Mouse (Mus musculus) retina, postnatal 1 day (tissue): ENCODE data around the gene Max.

Source experiments
- DNase-seq: peaks from one replicate; pipeline ENCODE4 v3.0.0-alpha.2; 2012

Max gene

GRCm38 (mm10) chr12:76918855-76919254, 43.1 kb downstream of the Max start:
- no peak for DNase-seq

GRCm38 (mm10) chr12:76918113-76918512, 43.9 kb downstream of the Max start:
- no peak for DNase-seq

DNA sequence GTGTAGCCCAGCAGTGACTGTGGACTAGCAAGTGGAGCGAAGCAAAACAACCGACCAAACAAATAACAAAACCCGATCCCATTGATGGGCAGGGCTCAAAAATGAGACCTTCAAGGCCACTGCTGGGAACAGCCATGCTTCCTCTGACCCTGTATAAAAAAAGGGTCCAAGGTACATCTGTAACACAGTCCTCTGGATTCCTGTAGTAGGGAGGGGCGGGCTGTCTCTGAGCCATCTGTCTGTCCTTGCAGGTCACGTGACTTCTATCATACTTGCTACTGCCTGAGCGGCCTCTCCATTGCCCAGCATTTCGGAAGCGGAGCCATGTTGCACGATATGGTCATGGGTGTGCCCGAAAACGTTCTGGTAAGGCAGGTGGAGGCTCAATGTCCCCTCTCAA, 45.8 kb downstream of the Max start:
- no peak for DNase-seq

DNA sequence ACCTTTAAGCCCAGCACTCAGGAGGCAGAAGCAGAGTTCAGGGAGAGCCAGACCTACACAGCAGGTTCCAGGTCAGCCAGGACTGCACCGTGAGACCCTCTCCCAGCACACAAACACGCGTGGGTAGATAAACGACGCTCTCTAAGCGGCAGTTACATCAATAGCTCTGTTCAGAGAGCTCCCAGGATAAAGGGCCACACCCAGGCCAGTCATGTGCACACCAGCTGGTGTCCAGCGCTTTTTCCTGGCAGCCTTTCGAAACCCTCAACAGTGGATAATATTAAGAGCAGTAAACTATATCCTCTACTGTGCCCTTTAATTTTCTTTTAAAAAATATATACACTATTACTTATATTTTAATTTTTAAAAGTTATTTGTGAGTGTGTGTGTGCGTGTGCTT, 49.8 kb downstream of the Max start:
- no peak for DNase-seq

DNA sequence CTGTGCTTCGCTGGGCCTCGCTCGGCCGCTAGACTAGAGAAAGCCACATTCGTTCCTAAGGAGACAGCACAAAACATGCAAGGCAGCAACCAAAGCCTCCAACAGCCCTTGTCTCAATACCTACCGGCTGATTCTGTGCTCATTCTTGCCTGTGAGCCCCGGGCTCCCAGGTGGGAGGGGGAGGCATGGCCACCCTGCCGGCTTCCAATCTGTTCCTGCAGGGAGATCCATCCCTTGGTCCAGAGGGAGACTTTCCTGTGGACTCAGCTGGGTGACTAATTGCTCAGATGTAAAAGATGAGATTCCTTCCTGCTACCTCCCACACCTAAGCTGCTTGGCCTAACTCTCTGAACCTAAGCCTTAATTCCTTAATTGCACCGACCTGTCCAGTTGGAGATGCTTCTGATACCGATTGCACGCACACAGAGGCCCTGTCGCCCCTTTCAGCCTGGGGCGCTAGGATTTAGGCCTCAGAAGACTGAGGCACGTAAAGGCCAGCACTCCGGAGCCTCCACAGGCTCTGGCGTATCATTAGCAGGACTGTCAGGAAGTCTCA, 50.8 kb downstream of the Max start:
- peak; percentile 17 for DNase-seq

DNA sequence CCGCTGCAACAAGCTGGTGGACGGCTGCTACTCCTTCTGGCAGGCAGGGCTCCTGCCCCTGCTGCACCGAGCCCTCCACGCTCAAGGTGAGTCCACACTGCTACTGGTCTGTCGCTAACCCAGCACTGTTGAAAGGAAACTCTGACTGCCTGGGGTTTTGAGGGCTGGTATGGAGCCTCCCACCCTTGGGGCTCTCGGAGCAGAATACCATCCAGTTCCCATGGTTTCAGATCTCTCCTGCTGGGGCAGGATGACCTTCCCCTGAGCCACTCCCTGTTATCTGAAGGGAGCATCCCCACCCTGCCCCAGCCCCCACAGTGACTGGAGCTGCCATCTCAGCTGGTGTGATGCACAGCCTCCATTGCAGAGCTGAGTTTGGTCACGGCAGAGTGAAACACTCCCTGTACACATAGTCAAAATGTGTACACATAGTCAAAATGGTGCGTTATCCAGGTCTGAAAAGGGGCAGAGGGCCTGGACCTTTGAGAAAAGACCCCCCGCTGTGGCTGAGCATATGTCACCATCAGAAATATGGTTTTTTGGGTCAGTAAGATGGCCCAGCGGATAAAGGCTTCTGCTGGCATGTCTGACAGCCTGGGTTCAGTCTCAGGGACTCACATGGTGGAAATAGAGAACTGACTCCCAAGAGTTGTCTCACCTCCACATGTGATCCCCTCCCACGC, 51.6 kb downstream of the Max start:
- no peak for DNase-seq

GRCm38 (mm10) chr12:76909218-76909617, 52.8 kb downstream of the Max start:
- no peak for DNase-seq

DNA sequence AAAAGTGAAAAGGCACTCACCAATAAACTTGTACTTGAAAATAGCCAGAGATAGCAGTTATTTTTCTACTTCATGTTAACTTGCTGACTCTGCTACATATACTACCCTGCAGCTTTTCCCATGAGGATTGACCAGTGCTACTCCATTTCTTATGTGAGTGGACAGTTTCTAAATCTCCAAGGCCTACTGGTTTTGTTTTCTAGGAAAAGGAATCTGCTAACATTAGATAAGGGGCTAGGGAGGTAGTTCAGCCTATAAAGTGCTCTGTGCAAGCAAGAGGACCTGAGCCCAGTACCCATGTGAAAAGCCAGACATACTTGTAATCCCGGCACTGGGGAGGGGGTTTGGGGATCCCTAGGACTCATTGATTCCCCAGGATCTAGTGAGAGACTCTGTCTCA, 55.7 kb downstream of the Max start:
- no peak for DNase-seq

DNA sequence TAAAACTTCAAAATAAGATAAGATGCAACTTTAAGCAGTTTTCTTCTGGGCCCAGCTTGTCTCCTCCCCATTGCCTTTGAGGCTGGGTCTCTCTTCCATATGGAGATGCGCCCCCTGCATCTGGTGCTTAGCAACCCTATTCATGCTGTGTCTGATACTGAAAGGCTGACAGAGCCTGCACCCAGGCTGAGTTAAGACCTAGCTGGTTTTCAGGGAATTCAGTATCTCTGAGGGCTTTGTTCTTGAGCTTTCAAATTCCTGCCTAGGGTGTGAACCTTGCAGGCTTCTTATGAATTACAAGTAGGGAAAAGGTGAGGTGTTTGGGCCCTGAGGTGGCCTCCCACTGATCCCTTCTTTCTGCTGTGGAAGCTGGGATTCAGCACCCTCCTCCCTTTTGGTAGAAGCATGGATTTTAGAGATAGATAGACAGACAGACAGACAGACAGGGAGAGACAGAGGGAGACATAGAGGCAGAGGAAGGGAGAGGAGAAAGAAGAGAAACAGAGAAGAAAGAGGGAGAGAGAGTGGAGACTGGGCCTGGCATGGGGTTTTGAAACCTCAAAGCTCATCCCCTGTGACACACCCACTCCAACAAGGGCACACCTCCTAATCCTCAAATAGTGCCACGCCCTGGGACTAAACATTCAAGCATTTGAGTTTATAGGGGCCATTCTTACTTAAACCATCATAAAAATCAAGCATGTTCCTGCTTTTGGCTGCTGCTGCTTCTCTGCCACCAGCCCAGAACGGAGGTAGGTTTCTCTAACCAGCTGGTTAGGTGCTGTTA, 60.3 kb downstream of the Max start:
- no peak for DNase-seq

- DNase-seq, result no peak
Measured at GRCm38 (mm10) chr12:76899261-76899975, 62.6 kb downstream of the Max start.

GRCm38 (mm10) chr12:76898141-76898540, 63.9 kb downstream of the Max start:
- no peak for DNase-seq

- DNase-seq, result no peak
Measured at GRCm38 (mm10) chr12:76897006-76897405, 65.0 kb downstream of the Max start.

DNA sequence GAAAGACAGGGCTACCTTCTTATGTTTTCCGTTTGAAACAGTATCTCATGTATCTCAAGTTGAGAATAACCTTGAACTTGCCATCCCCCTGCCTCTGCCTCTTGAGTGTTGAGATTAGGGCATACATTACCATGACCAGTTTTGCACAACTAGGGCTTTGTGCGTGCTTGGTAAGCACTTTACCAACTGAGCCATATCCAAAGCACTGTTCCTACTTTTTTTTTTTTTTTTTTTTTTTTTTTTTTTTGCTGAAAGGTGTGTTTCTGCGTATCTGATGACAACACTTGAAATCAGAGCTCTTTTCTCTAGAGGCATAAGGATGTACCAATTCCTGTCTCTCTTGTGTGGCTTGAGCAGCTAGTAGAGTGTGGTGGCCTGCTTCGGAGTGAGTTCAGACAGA, 65.4 kb downstream of the Max start:
- no peak for DNase-seq

DNA sequence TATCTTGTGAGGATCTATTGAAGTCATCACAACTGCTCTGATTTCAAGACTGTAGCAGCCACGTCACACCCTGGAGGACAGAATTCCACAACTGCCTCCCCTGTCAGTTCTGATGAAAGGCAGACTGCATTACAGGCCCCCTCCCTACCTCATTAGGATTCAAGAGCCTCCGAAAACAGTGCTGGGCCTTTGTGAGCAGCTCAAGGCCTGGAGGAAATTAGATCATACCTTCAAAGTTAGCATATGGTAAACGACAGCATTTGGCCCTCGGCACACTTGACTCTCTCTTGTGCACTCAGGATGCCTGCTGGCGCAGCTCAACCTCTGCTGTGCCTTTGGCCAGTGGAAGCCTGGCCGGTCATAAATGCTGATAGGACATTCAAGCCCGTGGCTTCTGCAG, 66.2 kb downstream of the Max start:
- DNase-seq, result peak; percentile 34

- DNase-seq, result peak; percentile 57
Measured at GRCm38 (mm10) chr12:76894792-76895559, 67.0 kb downstream of the Max start.

DNA sequence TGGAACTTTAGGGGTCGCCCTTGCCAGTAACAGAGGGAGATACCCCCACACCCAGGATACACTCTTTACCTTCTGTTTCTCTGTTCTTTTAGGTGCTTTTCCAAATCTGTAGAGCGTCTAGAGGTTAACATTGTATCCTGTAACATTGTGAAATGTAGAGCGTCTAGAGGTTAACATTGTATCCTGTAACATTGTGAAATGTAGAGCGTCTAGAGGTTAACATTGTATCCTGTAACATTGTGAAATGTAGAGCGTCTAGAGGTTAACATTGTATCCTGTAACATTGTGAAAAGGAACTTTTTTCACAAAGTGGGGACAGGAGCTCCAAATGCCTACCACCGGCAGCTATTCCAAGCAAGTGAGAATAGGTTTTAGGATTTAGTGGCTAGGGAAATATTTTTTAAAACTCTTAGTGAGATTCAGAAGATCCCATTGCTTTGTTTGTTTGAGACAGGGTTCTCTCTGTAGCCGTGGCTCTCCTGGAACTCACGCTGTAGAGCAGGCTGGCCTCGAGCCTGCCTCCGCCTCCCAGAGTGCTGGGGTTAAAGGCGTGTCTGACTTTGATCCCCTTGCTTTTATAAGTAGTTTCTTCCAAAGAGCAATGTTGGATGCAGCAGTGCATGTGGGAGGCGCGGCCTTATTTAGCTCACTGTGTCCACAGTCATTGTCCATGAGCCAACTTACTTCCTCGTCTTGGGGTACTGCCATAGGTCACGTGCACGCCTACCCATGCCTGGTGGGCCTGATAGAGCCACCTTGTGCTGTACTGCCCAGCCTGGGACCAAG, 68.9 kb downstream of the Max start:
- no peak for DNase-seq

DNA sequence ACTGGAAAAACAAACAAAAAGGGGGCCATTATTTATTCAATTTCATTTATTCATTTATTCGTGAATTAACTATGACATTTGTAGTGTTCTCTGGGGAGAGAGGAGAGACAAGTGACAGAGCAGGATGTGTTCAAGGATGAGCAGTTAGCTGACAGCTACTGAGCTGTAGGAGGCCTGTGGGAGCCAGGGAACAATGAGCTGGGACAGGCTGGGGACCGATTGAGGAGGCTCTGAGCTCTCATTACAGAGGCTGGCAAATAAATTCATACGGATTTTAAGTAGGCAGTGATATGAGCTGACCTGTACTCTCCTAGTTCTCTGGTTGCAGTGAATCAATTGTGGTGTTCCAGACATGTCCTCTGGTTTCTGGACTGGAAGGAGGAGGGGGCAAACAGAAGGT, 70.8 kb downstream of the Max start:
- DNase-seq, result no peak

- DNase-seq, result no peak
Measured at GRCm38 (mm10) chr12:76889404-76890184, 72.4 kb downstream of the Max start.

- DNase-seq, result no peak
Measured at GRCm38 (mm10) chr12:76887941-76888340, 74.1 kb downstream of the Max start.
